Mouse (Mus musculus): ENCODE data around the gene Scamp4. TPM values are rescaled to one million over a fixed set of nuclear protein-coding genes. Genes with fewer than 3 reads are reported as not detected.

The Scamp4 gene
- polyA plus RNA-seq, 1 experiment from 2014 or later: 71.6 TPM

DNA sequence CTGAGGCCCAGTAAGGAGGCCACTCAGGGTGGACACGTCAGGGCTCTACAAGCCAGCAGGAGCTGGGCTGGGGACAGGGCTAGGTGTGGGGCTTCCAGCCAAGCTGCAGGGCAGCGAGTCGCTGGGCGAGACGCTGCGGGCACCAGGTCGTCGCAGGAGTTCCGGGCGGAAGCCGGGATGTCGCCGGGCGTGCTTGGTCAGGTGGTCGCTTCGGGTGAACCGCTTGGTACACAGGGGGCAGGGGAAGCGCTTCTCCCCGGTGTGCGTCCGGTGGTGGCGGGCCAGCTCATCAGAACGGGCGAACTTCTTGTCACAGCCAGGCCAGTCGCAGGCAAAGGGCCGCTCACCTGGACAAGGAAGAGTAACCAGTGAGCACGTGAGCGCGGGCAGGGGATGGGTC lies 33.8 kb upstream of the Scamp4 start:
- H3K27ac ChIP-seq (ENCODE audit: low read depth, low read length): no peak overlapping the region
- peaks cover 22% of the 10 kb centered on the region for H3K4me1 ChIP-seq (ENCODE audit: control insufficient read depth, insufficient read depth, low read length)
- no peak overlapping the region for H3K9ac ChIP-seq (replicated peaks; ENCODE audit: low read depth, low read length)
- H3K27me3 ChIP-seq (ENCODE audit: control insufficient read depth, insufficient read depth, low read length): no peaks in the 10 kb centered on the region
- WGBS: 97% methylated on average over 29 of the region's 29 CpGs
- no peak overlapping the region for H3K4me3 ChIP-seq (ENCODE audit: low read depth, low read length)
- H3K4me2 ChIP-seq (ENCODE audit: low read depth, low read length): no peak overlapping the region
- H3K36me3 ChIP-seq (ENCODE audit: control insufficient read depth, insufficient read depth, low read length): no peaks in the 10 kb centered on the region; the same call in 1 of the 2 replicates
- ATAC-seq (ENCODE audit: low read depth): no peak
- no peaks in the 10 kb centered on the region for H3K9me3 ChIP-seq (ENCODE audit: control insufficient read depth, low read length)

DNA sequence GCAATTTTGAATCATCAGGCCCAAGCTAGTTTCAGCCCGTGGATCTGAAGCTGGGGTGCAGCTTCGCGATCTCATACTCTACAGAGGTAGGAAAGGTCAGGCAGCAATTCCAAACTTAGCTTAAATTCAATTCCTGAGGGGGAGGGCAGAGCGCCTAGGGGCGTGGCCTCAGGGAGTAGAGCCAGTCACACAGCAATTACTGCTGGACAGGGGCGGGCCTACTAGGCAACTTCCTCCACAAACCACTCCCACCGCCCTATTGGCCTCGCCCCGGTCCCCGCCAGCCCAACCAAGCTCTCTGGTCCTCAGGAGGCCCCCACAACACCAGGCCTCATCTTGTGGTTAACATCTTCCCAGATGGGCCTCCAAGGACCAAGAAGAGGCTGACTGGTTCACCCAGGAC lies 33.0 kb upstream of the Scamp4 start:
- ATAC-seq (ENCODE audit: low read depth): no peak
- no peak overlapping the region for H3K4me3 ChIP-seq (ENCODE audit: low read depth, low read length)
- no peaks in the 10 kb centered on the region for H3K9me3 ChIP-seq (ENCODE audit: control insufficient read depth, low read length)
- H3K27me3 ChIP-seq (ENCODE audit: control insufficient read depth, insufficient read depth, low read length): no peaks in the 10 kb centered on the region
- no peak overlapping the region for H3K4me2 ChIP-seq (ENCODE audit: low read depth, low read length)
- no peaks in the 10 kb centered on the region; the same call in 1 of the 2 replicates for H3K36me3 ChIP-seq (ENCODE audit: control insufficient read depth, insufficient read depth, low read length)
- H3K27ac ChIP-seq (ENCODE audit: low read depth, low read length): no peak overlapping the region
- H3K4me1 ChIP-seq (ENCODE audit: control insufficient read depth, insufficient read depth, low read length): peaks cover 26% of the 10 kb centered on the region
- no peak overlapping the region for H3K9ac ChIP-seq (replicated peaks; ENCODE audit: low read depth, low read length)
- 35% methylated on average over 10 of the region's 10 CpGs for WGBS

DNA sequence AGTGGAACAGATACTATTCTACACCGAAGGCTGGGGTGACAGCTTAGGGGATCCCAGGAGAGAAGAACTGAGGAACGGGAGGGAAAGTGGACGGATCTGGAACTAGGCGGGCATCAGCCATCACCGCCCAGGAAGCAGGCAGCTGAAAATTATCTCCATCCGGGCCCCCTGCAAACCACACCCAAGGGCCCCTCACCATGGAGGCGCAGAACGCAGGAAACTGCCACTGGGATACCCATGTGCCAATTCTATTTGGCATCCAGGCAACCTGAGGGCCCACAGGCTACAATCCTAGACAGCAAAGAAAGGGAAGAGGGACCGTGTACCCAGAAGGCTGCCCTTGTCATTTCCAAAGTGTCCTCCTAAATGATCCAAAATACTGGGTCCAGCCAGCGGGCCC lies 32.3 kb upstream of the Scamp4 start:
- peaks cover 29% of the 10 kb centered on the region for H3K4me1 ChIP-seq (ENCODE audit: control insufficient read depth, insufficient read depth, low read length)
- H3K27ac ChIP-seq (ENCODE audit: low read depth, low read length): no peak overlapping the region
- no peak overlapping the region for H3K9ac ChIP-seq (replicated peaks; ENCODE audit: low read depth, low read length)
- H3K27me3 ChIP-seq (ENCODE audit: control insufficient read depth, insufficient read depth, low read length): no peaks in the 10 kb centered on the region
- H3K9me3 ChIP-seq (ENCODE audit: control insufficient read depth, low read length): no peaks in the 10 kb centered on the region
- H3K36me3 ChIP-seq (ENCODE audit: control insufficient read depth, insufficient read depth, low read length): no peaks in the 10 kb centered on the region; the same call in 1 of the 2 replicates
- ATAC-seq (ENCODE audit: low read depth): no peak
- H3K4me2 ChIP-seq (ENCODE audit: low read depth, low read length): no peak overlapping the region
- H3K4me3 ChIP-seq (ENCODE audit: low read depth, low read length): no peak overlapping the region
- whole genome bisulfite sequencing: 92% methylated on average over 10 of the region's 10 CpGs

DNA sequence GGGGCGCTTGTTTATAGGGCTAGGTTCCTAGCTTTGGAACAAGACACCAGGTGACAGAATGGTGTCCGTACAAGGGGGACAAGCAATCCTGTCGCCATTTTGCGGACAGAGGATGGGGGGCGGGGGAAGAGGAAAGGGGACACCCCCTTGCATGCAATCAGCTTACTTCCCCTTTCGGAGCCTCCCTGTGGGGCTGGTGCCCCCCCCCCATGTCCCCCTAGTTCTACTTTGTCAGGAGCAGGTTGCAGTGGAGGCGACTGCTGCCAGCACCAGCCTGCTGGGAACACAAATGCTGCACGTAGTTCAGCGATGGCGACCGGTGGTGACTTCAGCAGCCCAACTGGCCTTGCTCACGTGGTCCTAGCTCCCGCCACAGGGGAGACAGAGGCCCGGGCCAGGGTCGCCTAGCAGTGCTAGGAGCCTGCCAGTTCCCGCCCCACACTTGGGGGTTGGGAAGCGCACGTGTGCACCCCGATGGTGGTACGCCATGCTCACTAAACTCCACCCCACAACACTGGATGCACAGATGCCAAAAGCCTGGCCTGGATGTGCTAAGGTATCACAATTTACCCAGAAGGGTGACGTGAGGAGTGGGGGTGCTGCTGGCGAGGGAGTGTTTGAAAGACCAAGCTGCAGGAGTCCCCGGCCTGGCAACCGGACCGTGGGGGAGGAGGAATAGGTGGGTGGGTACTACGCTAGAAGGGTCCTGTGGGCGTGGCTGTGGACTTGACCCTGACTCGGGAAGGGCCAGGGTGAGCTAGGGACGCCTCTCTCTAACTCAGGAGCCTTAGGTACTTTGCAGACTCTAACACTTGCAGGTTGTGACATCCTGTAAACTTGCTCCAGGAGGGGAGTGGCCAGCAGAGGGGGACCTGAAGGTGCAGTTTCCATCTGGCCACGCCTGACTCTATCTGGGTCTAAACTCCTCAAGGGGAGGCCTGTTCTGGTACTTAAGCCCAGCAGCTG lies 31.5 kb upstream of the Scamp4 start:
- Histone ChIP-seq H3K9me3 (ENCODE audit: control insufficient read depth, low read length) (no peaks in the 10 kb centered on the region), H3K9ac (replicated peaks; ENCODE audit: low read depth, low read length) (0 out of 2 replicates have a peak overlapping the region, but pooled peaks have one; percentile 25), H3K36me3 (ENCODE audit: control insufficient read depth, insufficient read depth, low read length) (no peaks in the 10 kb centered on the region; the same call in 1 of the 2 replicates), H3K4me3 (ENCODE audit: low read depth, low read length) (no peak overlapping the region), H3K27me3 (ENCODE audit: control insufficient read depth, insufficient read depth, low read length) (no peaks in the 10 kb centered on the region), H3K27ac (ENCODE audit: low read depth, low read length) (no peak overlapping the region), H3K4me2 (ENCODE audit: low read depth, low read length) (peak overlapping the region; percentile 32), H3K4me1 (ENCODE audit: control insufficient read depth, insufficient read depth, low read length) (peaks cover 35% of the 10 kb centered on the region)
- no peak for ATAC-seq (ENCODE audit: low read depth)
- WGBS: 23% methylated on average over 30 of the region's 30 CpGs

DNA sequence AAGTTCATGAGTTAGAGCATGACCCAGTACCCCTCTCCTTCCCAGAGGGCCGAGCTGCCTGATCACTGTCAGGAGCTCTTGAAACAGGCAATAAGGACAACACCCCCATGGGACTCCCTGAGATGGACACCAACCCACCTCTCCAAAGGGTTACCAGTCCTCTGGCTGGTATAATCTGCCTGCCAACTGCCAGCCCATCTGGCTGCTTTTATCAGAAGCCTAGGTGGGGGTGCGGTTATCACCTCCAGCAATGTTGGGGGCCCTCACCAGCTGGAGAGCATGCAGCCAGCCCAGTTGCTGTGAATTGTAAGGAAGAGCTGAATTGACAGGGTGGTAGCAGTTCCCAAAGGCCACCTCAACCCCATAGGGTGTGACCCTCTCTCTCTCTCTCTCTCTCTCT lies 30.2 kb upstream of the Scamp4 start:
- Histone ChIP-seq H3K9me3 (ENCODE audit: control insufficient read depth, low read length) (no peaks in the 10 kb centered on the region), H3K9ac (replicated peaks; ENCODE audit: low read depth, low read length) (no peak overlapping the region), H3K4me2 (ENCODE audit: low read depth, low read length) (no peak overlapping the region), H3K27me3 (ENCODE audit: control insufficient read depth, insufficient read depth, low read length) (no peaks in the 10 kb centered on the region; the same call in 1 of the 2 replicates), H3K4me1 (ENCODE audit: control insufficient read depth, insufficient read depth, low read length) (peaks cover 28% of the 10 kb centered on the region), H3K27ac (ENCODE audit: low read depth, low read length) (no peak overlapping the region), H3K4me3 (ENCODE audit: low read depth, low read length) (no peak overlapping the region), H3K36me3 (ENCODE audit: control insufficient read depth, insufficient read depth, low read length) (no peaks in the 10 kb centered on the region; the same call in 1 of the 2 replicates)
- 93% methylated on average over 2 of the region's 2 CpGs for WGBS
- no peak for ATAC-seq (ENCODE audit: low read depth)

DNA sequence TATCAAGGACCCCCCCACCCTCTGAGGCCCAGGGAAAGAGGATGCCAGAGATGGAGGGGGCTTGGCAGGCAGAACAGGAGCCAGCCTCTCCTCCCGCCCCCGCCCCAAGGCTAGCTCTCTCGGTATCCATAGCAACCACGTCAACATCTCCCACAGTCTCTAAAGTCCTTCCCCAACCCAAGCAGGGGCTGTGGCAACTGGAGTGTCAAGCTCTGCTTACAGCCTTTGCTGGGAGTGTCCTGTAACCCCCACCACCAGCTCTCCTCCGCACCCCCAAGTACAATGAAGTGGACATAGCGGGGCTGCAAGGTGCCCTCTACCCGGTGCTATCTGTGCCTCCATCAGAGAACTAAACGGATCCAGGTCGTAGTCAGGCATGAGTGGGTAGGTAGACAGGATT lies 28.7 kb upstream of the Scamp4 start:
- Histone ChIP-seq H3K36me3 (ENCODE audit: control insufficient read depth, insufficient read depth, low read length) (no peaks in the 10 kb centered on the region), H3K27me3 (ENCODE audit: control insufficient read depth, insufficient read depth, low read length) (no peaks in the 10 kb centered on the region; the same call in 1 of the 2 replicates), H3K27ac (ENCODE audit: low read depth, low read length) (no peak overlapping the region), H3K4me2 (ENCODE audit: low read depth, low read length) (no peak overlapping the region), H3K4me3 (ENCODE audit: low read depth, low read length) (no peak overlapping the region), H3K9ac (replicated peaks; ENCODE audit: low read depth, low read length) (no peak overlapping the region; the same call in 1 of the 2 replicates), H3K9me3 (ENCODE audit: control insufficient read depth, low read length) (no peaks in the 10 kb centered on the region), H3K4me1 (ENCODE audit: control insufficient read depth, insufficient read depth, low read length) (peaks cover 32% of the 10 kb centered on the region)
- ATAC-seq (ENCODE audit: low read depth): no peak
- WGBS: 51% methylated on average over 9 of the region's 9 CpGs

DNA sequence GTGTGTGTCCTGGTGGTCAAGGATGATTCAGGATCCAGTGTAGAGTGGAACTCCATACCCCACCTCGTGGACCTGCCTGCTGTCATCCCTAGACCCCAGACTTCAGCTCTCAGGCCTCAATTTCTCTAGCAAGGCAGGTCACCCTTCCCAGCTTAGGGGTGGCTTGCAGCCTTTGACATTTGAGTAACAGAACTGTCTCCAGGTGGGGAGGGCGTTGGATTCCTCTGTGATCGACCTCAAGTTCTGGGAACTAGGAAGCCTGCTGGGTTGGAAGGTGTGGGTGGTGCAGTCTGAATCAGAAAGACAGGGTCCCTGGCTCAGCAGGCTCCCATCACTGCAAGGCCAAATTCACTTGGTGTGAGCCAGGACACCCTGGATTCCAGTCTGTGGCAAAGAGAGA lies 27.8 kb upstream of the Scamp4 start:
- Histone ChIP-seq H3K4me2 (ENCODE audit: low read depth, low read length) (0 out of 2 replicates have a peak overlapping the region, but pooled peaks have one; percentile 94), H3K27ac (ENCODE audit: low read depth, low read length) (no peak overlapping the region), H3K36me3 (ENCODE audit: control insufficient read depth, insufficient read depth, low read length) (no peaks in the 10 kb centered on the region), H3K4me1 (ENCODE audit: control insufficient read depth, insufficient read depth, low read length) (peaks cover 32% of the 10 kb centered on the region), H3K4me3 (ENCODE audit: low read depth, low read length) (no peak overlapping the region), H3K9me3 (ENCODE audit: control insufficient read depth, low read length) (no peaks in the 10 kb centered on the region), H3K9ac (replicated peaks; ENCODE audit: low read depth, low read length) (no peak overlapping the region), H3K27me3 (ENCODE audit: control insufficient read depth, insufficient read depth, low read length) (no peaks in the 10 kb centered on the region; the same call in 1 of the 2 replicates)
- ATAC-seq (ENCODE audit: low read depth): no peak
- WGBS: 83% methylated on average over 3 of the region's 3 CpGs

DNA sequence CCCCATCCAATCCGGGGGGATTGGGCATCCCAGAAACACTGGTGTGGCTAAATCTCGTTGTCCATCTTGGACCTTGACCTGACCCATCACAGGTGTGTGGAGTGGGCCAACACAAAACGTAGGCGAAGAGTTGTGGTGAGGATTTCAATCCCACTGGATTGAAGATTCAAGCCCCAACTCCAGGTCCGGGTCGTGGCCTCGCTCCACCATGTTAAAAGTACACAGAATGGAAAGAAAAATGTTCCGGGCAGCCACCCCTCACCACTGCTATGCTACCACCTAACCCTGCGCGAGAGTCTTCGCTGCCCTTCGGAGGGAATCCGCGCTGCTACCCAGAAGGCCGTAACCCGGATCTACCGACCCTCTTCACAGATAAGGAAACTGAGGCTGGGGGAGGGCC lies 26.7 kb upstream of the Scamp4 start:
- H3K4me2 ChIP-seq (ENCODE audit: low read depth, low read length): peak overlapping the region; percentile 94
- H3K27me3 ChIP-seq (ENCODE audit: control insufficient read depth, insufficient read depth, low read length): no peaks in the 10 kb centered on the region; the same call in 1 of the 2 replicates
- H3K9ac ChIP-seq (replicated peaks; ENCODE audit: low read depth, low read length): peak overlapping the region; percentile 76
- peaks cover 29% of the 10 kb centered on the region for H3K4me1 ChIP-seq (ENCODE audit: control insufficient read depth, insufficient read depth, low read length)
- ATAC-seq (ENCODE audit: low read depth): no peak
- peak overlapping the region; percentile 76 for H3K4me3 ChIP-seq (ENCODE audit: low read depth, low read length)
- H3K27ac ChIP-seq (ENCODE audit: low read depth, low read length): no peak overlapping the region
- H3K36me3 ChIP-seq (ENCODE audit: control insufficient read depth, insufficient read depth, low read length): no peaks in the 10 kb centered on the region
- 15% methylated on average over 17 of the region's 17 CpGs for WGBS
- H3K9me3 ChIP-seq (ENCODE audit: control insufficient read depth, low read length): no peaks in the 10 kb centered on the region
